Mouse (Mus musculus): ENCODE results near the gene Med27. TPM values are rescaled to one million over a fixed set of nuclear protein-coding genes. Genes with fewer than 3 reads are reported as not detected.

The Med27 gene
- polyA plus RNA-seq, 1 experiment from 2014 or later, result 63.3 TPM

- H3K27me3 ChIP-seq (ENCODE audit: poor library complexity, severe bottlenecking), result no peaks in the 10 kb centered on the region
- H3K36me3 ChIP-seq (replicated peaks), result no peaks in the 10 kb centered on the region
- 68% methylated on average over 5 of the region's 5 CpGs for WGBS
- H3K4me1 ChIP-seq, result peaks cover 55% of the 10 kb centered on the region
- no peaks in the 10 kb centered on the region for H3K9me3 ChIP-seq
- no peak overlapping the region for H3K4me3 ChIP-seq
- no peak overlapping the region; the same call in 1 of the 2 replicates for H3K27ac ChIP-seq
- no peak for DNase-seq (ENCODE audit: extremely low spot score, low spot score)
Observed at GRCm38 (mm10) chr2:29419946-29420345, 73.3 kb downstream of the Med27 start.

- Histone ChIP-seq H3K27ac (no peak overlapping the region), H3K9me3 (no peaks in the 10 kb centered on the region), H3K4me3 (no peak overlapping the region), H3K36me3 (replicated peaks) (no peaks in the 10 kb centered on the region), H3K4me1 (peaks cover 54% of the 10 kb centered on the region), H3K27me3 (ENCODE audit: poor library complexity, severe bottlenecking) (no peaks in the 10 kb centered on the region)
- DNase-seq (ENCODE audit: extremely low spot score, low spot score), result no peak
- WGBS, result 89% methylated on average over 10 of the region's 10 CpGs
Observed at GRCm38 (mm10) chr2:29422126-29422840, 75.7 kb downstream of the Med27 start.

- DNase-seq (ENCODE audit: extremely low spot score, low spot score), result no peak
- Histone ChIP-seq H3K27me3 (ENCODE audit: poor library complexity, severe bottlenecking) (no peaks in the 10 kb centered on the region), H3K4me1 (peaks cover 46% of the 10 kb centered on the region), H3K27ac (no peak overlapping the region), H3K4me3 (no peak overlapping the region), H3K36me3 (replicated peaks) (no peaks in the 10 kb centered on the region), H3K9me3 (no peaks in the 10 kb centered on the region)
- 80% methylated on average over 3 of the region's 3 CpGs for WGBS
Observed at GRCm38 (mm10) chr2:29423059-29423458, 76.4 kb downstream of the Med27 start.

- no peak for DNase-seq (ENCODE audit: extremely low spot score, low spot score)
- Histone ChIP-seq H3K4me3 (no peak overlapping the region), H3K36me3 (replicated peaks) (no peaks in the 10 kb centered on the region), H3K27ac (no peak overlapping the region), H3K9me3 (no peaks in the 10 kb centered on the region), H3K4me1 (peaks cover 28% of the 10 kb centered on the region), H3K27me3 (ENCODE audit: poor library complexity, severe bottlenecking) (no peaks in the 10 kb centered on the region)
- WGBS, result 93% methylated on average over 2 of the region's 2 CpGs
Observed at GRCm38 (mm10) chr2:29425386-29425785, 78.8 kb downstream of the Med27 start.

GRCm38 (mm10) chr2:29426684-29427083 is 80.1 kb downstream of the Med27 start:
- no peak overlapping the region for H3K4me3 ChIP-seq
- no peak for DNase-seq (ENCODE audit: extremely low spot score, low spot score)
- H3K27me3 ChIP-seq (ENCODE audit: poor library complexity, severe bottlenecking), result no peaks in the 10 kb centered on the region
- WGBS, result 93% methylated on average over 3 of the region's 3 CpGs
- no peaks in the 10 kb centered on the region for H3K36me3 ChIP-seq (replicated peaks)
- no peak overlapping the region for H3K27ac ChIP-seq
- no peaks in the 10 kb centered on the region for H3K9me3 ChIP-seq
- H3K4me1 ChIP-seq, result peaks cover 16% of the 10 kb centered on the region

- Histone ChIP-seq H3K9me3 (no peaks in the 10 kb centered on the region), H3K4me1 (peaks cover 17% of the 10 kb centered on the region), H3K27ac (no peak overlapping the region), H3K27me3 (ENCODE audit: poor library complexity, severe bottlenecking) (no peaks in the 10 kb centered on the region), H3K36me3 (replicated peaks) (no peaks in the 10 kb centered on the region), H3K4me3 (no peak overlapping the region)
- WGBS, result 87% methylated on average over 5 of the region's 5 CpGs
- no peak for DNase-seq (ENCODE audit: extremely low spot score, low spot score)
Observed at GRCm38 (mm10) chr2:29432565-29432964, 85.9 kb downstream of the Med27 start.

- H3K27me3 ChIP-seq (ENCODE audit: poor library complexity, severe bottlenecking), result no peaks in the 10 kb centered on the region
- H3K4me3 ChIP-seq, result no peak overlapping the region
- no peak for DNase-seq (ENCODE audit: extremely low spot score, low spot score)
- H3K36me3 ChIP-seq (replicated peaks), result no peaks in the 10 kb centered on the region
- peaks cover 44% of the 10 kb centered on the region for H3K4me1 ChIP-seq
- H3K27ac ChIP-seq, result no peak overlapping the region
- no peaks in the 10 kb centered on the region for H3K9me3 ChIP-seq
- WGBS, result 90% methylated on average over 6 of the region's 6 CpGs
Observed at GRCm38 (mm10) chr2:29436376-29436775, 89.8 kb downstream of the Med27 start.

GRCm38 (mm10) chr2:29437111-29437510 is 90.5 kb downstream of the Med27 start:
- H3K9me3 ChIP-seq, result no peaks in the 10 kb centered on the region
- no peak overlapping the region for H3K4me3 ChIP-seq
- H3K4me1 ChIP-seq, result peaks cover 45% of the 10 kb centered on the region
- 93% methylated on average over 5 of the region's 5 CpGs for WGBS
- no peaks in the 10 kb centered on the region for H3K36me3 ChIP-seq (replicated peaks)
- H3K27me3 ChIP-seq (ENCODE audit: poor library complexity, severe bottlenecking), result no peaks in the 10 kb centered on the region
- DNase-seq (ENCODE audit: extremely low spot score, low spot score), result no peak
- H3K27ac ChIP-seq, result no peak overlapping the region

GRCm38 (mm10) chr2:29437861-29438529 is 91.4 kb downstream of the Med27 start:
- no peak overlapping the region for H3K27ac ChIP-seq
- no peaks in the 10 kb centered on the region for H3K9me3 ChIP-seq
- peaks cover 45% of the 10 kb centered on the region for H3K4me1 ChIP-seq
- no peaks in the 10 kb centered on the region for H3K36me3 ChIP-seq (replicated peaks)
- H3K4me3 ChIP-seq, result no peak overlapping the region
- WGBS, result 91% methylated on average over 4 of the region's 4 CpGs
- no peak for DNase-seq (ENCODE audit: extremely low spot score, low spot score)
- H3K27me3 ChIP-seq (ENCODE audit: poor library complexity, severe bottlenecking), result no peaks in the 10 kb centered on the region

GRCm38 (mm10) chr2:29438530-29438862 is 91.9 kb downstream of the Med27 start:
- 83% methylated on average over 5 of the region's 5 CpGs for WGBS
- Histone ChIP-seq H3K36me3 (replicated peaks) (no peaks in the 10 kb centered on the region), H3K27me3 (ENCODE audit: poor library complexity, severe bottlenecking) (no peaks in the 10 kb centered on the region), H3K9me3 (no peaks in the 10 kb centered on the region), H3K27ac (0 out of 2 replicates have a peak overlapping the region, but pooled peaks have one; percentile 48), H3K4me1 (peaks cover 49% of the 10 kb centered on the region), H3K4me3 (no peak overlapping the region)
- DNase-seq (ENCODE audit: extremely low spot score, low spot score), result no peak

- H3K27ac ChIP-seq, result 0 out of 2 replicates have a peak overlapping the region, but pooled peaks have one; percentile 48
- peaks cover 54% of the 10 kb centered on the region for H3K4me1 ChIP-seq
- H3K9me3 ChIP-seq, result no peaks in the 10 kb centered on the region
- no peaks in the 10 kb centered on the region for H3K27me3 ChIP-seq (ENCODE audit: poor library complexity, severe bottlenecking)
- WGBS, result 86% methylated on average over 1 of the region's 1 CpGs
- H3K36me3 ChIP-seq (replicated peaks), result no peaks in the 10 kb centered on the region
- H3K4me3 ChIP-seq, result no peak overlapping the region
- no peak for DNase-seq (ENCODE audit: extremely low spot score, low spot score)
Observed at GRCm38 (mm10) chr2:29438986-29439385, 92.4 kb downstream of the Med27 start.

GRCm38 (mm10) chr2:29439396-29439795 is 92.8 kb downstream of the Med27 start:
- Histone ChIP-seq H3K9me3 (no peaks in the 10 kb centered on the region), H3K4me3 (no peak overlapping the region), H3K36me3 (replicated peaks) (no peaks in the 10 kb centered on the region), H3K4me1 (peaks cover 58% of the 10 kb centered on the region), H3K27ac (no peak overlapping the region), H3K27me3 (ENCODE audit: poor library complexity, severe bottlenecking) (no peaks in the 10 kb centered on the region)
- no peak for DNase-seq (ENCODE audit: extremely low spot score, low spot score)
- WGBS, result 83% methylated on average over 7 of the region's 7 CpGs

GRCm38 (mm10) chr2:29439857-29440502 is 93.4 kb downstream of the Med27 start:
- Histone ChIP-seq H3K27me3 (ENCODE audit: poor library complexity, severe bottlenecking) (no peaks in the 10 kb centered on the region), H3K27ac (peak overlapping the region; percentile 68), H3K36me3 (replicated peaks) (no peaks in the 10 kb centered on the region), H3K4me1 (peaks cover 63% of the 10 kb centered on the region), H3K9me3 (no peaks in the 10 kb centered on the region), H3K4me3 (no peak overlapping the region)
- DNase-seq (ENCODE audit: extremely low spot score, low spot score), result no peak
- WGBS, result 44% methylated on average over 7 of the region's 7 CpGs

Data from forebrain, embryonic 10.5 days (tissue).